Mouse (Mus musculus): ENCODE measurements at regions not wholly inside any gene's neighbourhood (a gene's known extent, or its start where the extent isn't known, plus 50 kb on each side); places are given as distances from the start of the nearest gene placed in this dataset.

DNA sequence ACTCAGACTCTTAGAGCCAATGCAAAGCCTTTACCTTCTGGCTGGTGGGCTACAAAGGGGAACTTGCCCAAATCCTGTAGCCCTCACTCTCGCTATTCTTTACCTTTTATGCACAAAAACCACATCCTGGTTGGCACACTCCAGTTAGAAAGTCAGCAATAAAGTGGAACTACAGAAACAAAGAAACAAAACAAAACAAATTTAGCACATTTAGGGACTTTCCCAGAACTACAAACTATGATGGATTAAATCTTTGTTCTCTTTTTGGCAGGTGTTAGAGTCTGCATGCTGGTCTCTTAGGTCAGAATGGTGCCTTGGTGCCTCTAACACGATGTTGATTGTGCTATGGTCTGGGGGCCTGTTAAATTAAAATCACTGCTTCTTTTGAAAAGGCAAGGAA, 65.4 kb downstream of the Atxn7l3b start:
- TF ChIP-seq CTCF (IDR thresholded peaks at IDR 0.05; ENCODE audit: control insufficient read depth, insufficient read depth, insufficient read length) (no peak), MYOD1 (IDR thresholded peaks at IDR 0.05; ENCODE audit: control insufficient read depth, insufficient read length, low read depth) (no peak), USF1 (IDR thresholded peaks at IDR 0.05; ENCODE audit: low read depth) (no peak), MYOG (IDR thresholded peaks at IDR 0.05; ENCODE audit: control insufficient read depth, extremely low read depth, insufficient read length) (no peak), FOSL1 (IDR thresholded peaks at IDR 0.05; ENCODE audit: insufficient read depth, low read length, poor library complexity, severe bottlenecking) (no peak)

Measured in C2C12 (cell line).